Mouse (Mus musculus) lung, embryonic 15.5 days (tissue): ENCODE results near the gene Flywch1. TPM values are rescaled to one million over a fixed set of nuclear protein-coding genes. Genes with fewer than 3 reads are reported as not detected.

Source experiments
- ATAC-seq: fragments of 200-750 bp; cut with Nextera tagmentation; 2 replicates; pipeline ENCODE4 v1.8.0; 2017; ENCODE audit warnings: moderate number of reproducible peaks, borderline replicate concordance; ENCODE audit not compliant: low FRiP score, low TSS enrichment; ENCODE audit errors: extremely low read depth
- H3K27ac ChIP-seq: fragments of 300-500 bp; sonication (generic); 2 replicates; pipeline ENCODE4 v1.5.1; 2015; ENCODE audit warnings: moderate library complexity, mild to moderate bottlenecking, inconsistent platforms
- H3K27me3 ChIP-seq: fragments of 300-500 bp; sonication (generic); 2 replicates; pipeline ENCODE4 v1.6.1; 2015; ENCODE audit warnings: inconsistent platforms
- H3K36me3 ChIP-seq: fragments of 300-500 bp; sonication (generic); 2 replicates; pipeline ENCODE4 v1.6.1; 2015; ENCODE audit warnings: inconsistent platforms
- H3K4me1 ChIP-seq: fragments of 300-500 bp; sonication (generic); 2 replicates; pipeline ENCODE4 v1.6.1; 2015; ENCODE audit warnings: inconsistent platforms
- H3K4me2 ChIP-seq: fragments of 300-500 bp; sonication (generic); 2 replicates; pipeline ENCODE4 v1.6.1; 2015; ENCODE audit warnings: inconsistent platforms, mild to moderate bottlenecking, moderate library complexity
- H3K4me3 ChIP-seq: fragments of 300-500 bp; sonication (generic); 2 replicates; pipeline ENCODE4 v1.5.1; 2015; ENCODE audit warnings: mild to moderate bottlenecking, inconsistent platforms
- H3K9ac ChIP-seq: fragments of 300-500 bp; sonication (generic); 2 replicates; pipeline ENCODE4 v1.6.1; 2015; ENCODE audit warnings: inconsistent platforms
- H3K9me3 ChIP-seq: fragments of 300-500 bp; sonication (generic); 2 replicates; pipeline ENCODE4 v1.6.1; 2016; ENCODE audit warnings: inconsistent platforms
- WGBS: fragments of 180-500 bp; shearing (Covaris S2); methylation state at CpG from one replicate; pipeline ENCODE4 v1.1.7; 2015; 5-methylcytosine and 5-hydroxymethylcytosine counted together
- polyA plus RNA-seq: library from polyadenylated mRNA; unstranded; fragments of >200 nt; fragmentation: Nextera tagmentation; extraction: Ambion mirVana; gene quantifications from 2 replicates; pipeline ENCODE4 v1.2.1, GENCODE M21; 2015

The Flywch1 gene
- polyA plus RNA-seq, 1 experiment from 2014 or later, result 70.5 TPM

GRCm38 (mm10) chr17:23725477-23725876, 45.9 kb downstream of the Flywch1 start:
- H3K27ac ChIP-seq, result peak overlapping the region; percentile 77
- no peak for ATAC-seq
- 0 out of 2 replicates have a peak overlapping the region, but pooled peaks have one; percentile 46 for H3K9ac ChIP-seq
- 45% methylated on average over 4 of the region's 4 CpGs for WGBS
- H3K4me1 ChIP-seq, result peaks cover 19% of the 10 kb centered on the region
- H3K9me3 ChIP-seq, result no peaks in the 10 kb centered on the region
- H3K4me3 ChIP-seq, result peak overlapping the region; percentile 97
- no peaks in the 10 kb centered on the region for H3K27me3 ChIP-seq
- H3K36me3 ChIP-seq, result no peaks in the 10 kb centered on the region
- peak overlapping the region; percentile 71 for H3K4me2 ChIP-seq

- Histone ChIP-seq H3K9me3 (no peaks in the 10 kb centered on the region), H3K4me1 (peaks cover 15% of the 10 kb centered on the region)
- 37% methylated on average over 7 of the region's 7 CpGs for WGBS
These were observed 48.9 kb downstream of the Flywch1 start, which contains the start of gene 1520401A03Rik for GRCm38 (mm10) chr17:23722376-23723125. TSS of gene 1520401A03Rik (minus strand) at chr17:23722783.

GRCm38 (mm10) chr17:23721886-23722285, 49.5 kb downstream of the Flywch1 start:
- Histone ChIP-seq H3K4me2 (no peak overlapping the region), H3K9ac (no peak overlapping the region), H3K9me3 (no peaks in the 10 kb centered on the region), H3K27me3 (no peaks in the 10 kb centered on the region), H3K36me3 (no peaks in the 10 kb centered on the region), H3K4me3 (no peak overlapping the region), H3K27ac (no peak overlapping the region), H3K4me1 (peaks cover 8% of the 10 kb centered on the region)
- no peak for ATAC-seq
- WGBS, result 81% methylated on average over 2 of the region's 2 CpGs

More at GRCm38 (mm10) chr17:23722376-23723125, 48.9 kb downstream of the Flywch1 start, which contains the start of gene 1520401A03Rik:
- H3K4me3 ChIP-seq, result no peak within 1 kb of the TSS
- no peak within 1 kb of the TSS for H3K4me2 ChIP-seq
- no peak within 1 kb of the TSS for H3K27ac ChIP-seq
- no peaks in the 10 kb centered on the region for H3K27me3 ChIP-seq
- H3K36me3 ChIP-seq, result no peaks in the 10 kb centered on the region
- ATAC-seq, result no peak
- H3K9ac ChIP-seq, result no peak within 1 kb of the TSS

GRCm38 (mm10) chr17:23719455-23719854, 51.9 kb downstream of the Flywch1 start:
- Histone ChIP-seq H3K27me3 (no peaks in the 10 kb centered on the region), H3K36me3 (no peaks in the 10 kb centered on the region), H3K9ac (no peak overlapping the region), H3K27ac (no peak overlapping the region), H3K9me3 (no peaks in the 10 kb centered on the region), H3K4me3 (no peak overlapping the region), H3K4me2 (no peak overlapping the region), H3K4me1 (no peaks in the 10 kb centered on the region)
- ATAC-seq, result no peak
- 14% methylated on average over 1 of the region's 1 CpGs for WGBS

GRCm38 (mm10) chr17:23717003-23717402, 54.4 kb downstream of the Flywch1 start:
- ATAC-seq, result 0 out of 2 replicates have a peak, but pooled peaks have one; percentile 7
- 53% methylated on average over 2 of the region's 2 CpGs for WGBS
- H3K4me1 ChIP-seq, result no peaks in the 10 kb centered on the region

GRCm38 (mm10) chr17:23706212-23706611, 65.2 kb downstream of the Flywch1 start:
- Histone ChIP-seq H3K9me3 (no peaks in the 10 kb centered on the region), H3K27ac (no peak overlapping the region), H3K36me3 (no peaks in the 10 kb centered on the region), H3K9ac (no peak overlapping the region), H3K27me3 (peaks cover under 1% of the 10 kb centered on the region; the same call in 1 of the 2 replicates), H3K4me2 (no peak overlapping the region), H3K4me3 (no peak overlapping the region), H3K4me1 (no peaks in the 10 kb centered on the region)
- 2% methylated on average over 3 of the region's 3 CpGs for WGBS
- ATAC-seq, result no peak

More at GRCm38 (mm10) chr17:23717003-23717402, 54.4 kb downstream of the Flywch1 start:
- no peak overlapping the region for H3K4me3 ChIP-seq
- no peak overlapping the region for H3K9ac ChIP-seq
- H3K4me2 ChIP-seq, result no peak overlapping the region
- H3K27ac ChIP-seq, result no peak overlapping the region
- no peaks in the 10 kb centered on the region for H3K36me3 ChIP-seq
- H3K27me3 ChIP-seq, result no peaks in the 10 kb centered on the region
- no peaks in the 10 kb centered on the region for H3K9me3 ChIP-seq

GRCm38 (mm10) chr17:23705525-23706104, 65.8 kb downstream of the Flywch1 start:
- Histone ChIP-seq H3K27ac (no peak overlapping the region), H3K36me3 (no peaks in the 10 kb centered on the region), H3K4me1 (no peaks in the 10 kb centered on the region), H3K9ac (no peak overlapping the region), H3K9me3 (no peaks in the 10 kb centered on the region), H3K4me2 (no peak overlapping the region), H3K27me3 (peaks cover 6% of the 10 kb centered on the region; the same call in 1 of the 2 replicates), H3K4me3 (no peak overlapping the region)
- WGBS, result 77% methylated on average over 7 of the region's 7 CpGs
- ATAC-seq, result no peak

GRCm38 (mm10) chr17:23704741-23705140, 66.7 kb downstream of the Flywch1 start:
- 39% methylated on average over 7 of the region's 7 CpGs for WGBS
- Histone ChIP-seq H3K4me1 (0 out of 2 replicates have a peak, but pooled peaks cover 2% of the 10 kb centered on the region), H3K27ac (no peak overlapping the region), H3K4me2 (no peak overlapping the region), H3K27me3 (peaks cover 12% of the 10 kb centered on the region), H3K36me3 (no peaks in the 10 kb centered on the region), H3K9me3 (no peaks in the 10 kb centered on the region), H3K4me3 (no peak overlapping the region), H3K9ac (no peak overlapping the region)
- ATAC-seq, result no peak

GRCm38 (mm10) chr17:23703301-23703700, 68.1 kb downstream of the Flywch1 start:
- H3K9me3 ChIP-seq, result no peaks in the 10 kb centered on the region
- H3K9ac ChIP-seq, result no peak overlapping the region
- H3K4me3 ChIP-seq, result no peak overlapping the region
- H3K4me2 ChIP-seq, result no peak overlapping the region
- H3K27ac ChIP-seq, result no peak overlapping the region
- 81% methylated on average over 9 of the region's 9 CpGs for WGBS
- H3K36me3 ChIP-seq, result no peaks in the 10 kb centered on the region
- no peak for ATAC-seq
- H3K27me3 ChIP-seq, result peaks cover 26% of the 10 kb centered on the region
- H3K4me1 ChIP-seq, result peaks cover 12% of the 10 kb centered on the region

Other genes with a start within 250 kb of the Flywch1 start
- 20.9 and 21.5 TPM in 2 replicates for gene Zfp213, start 207.4 kb downstream of the Flywch1 start, polyA plus RNA-seq
- 15.0 and 15.3 TPM in 2 replicates for gene Zfp13, start 172.1 kb downstream of the Flywch1 start, polyA plus RNA-seq
- gene Zscan10, start 170.7 kb downstream of the Flywch1 start, polyA plus RNA-seq, result 0.18 and 0.40 TPM in 2 replicates
- gene Mmp25, start 126.3 kb downstream of the Flywch1 start, polyA plus RNA-seq, result 0.41 and 0.53 TPM in 2 replicates
- gene Bicdl2, start 111.1 kb downstream of the Flywch1 start, polyA plus RNA-seq, result 3.5 and 4.0 TPM in 2 replicates
- 59.5 and 64.5 TPM in 2 replicates for gene Hcfc1r1, start 98.0 kb downstream of the Flywch1 start, polyA plus RNA-seq
- gene Thoc6, start 97.7 kb downstream of the Flywch1 start, polyA plus RNA-seq, result 48.3 and 49.1 TPM in 2 replicates
- 26.8 and 28.5 TPM in 2 replicates for gene Tnfrsf12a, start 94.1 kb downstream of the Flywch1 start, polyA plus RNA-seq
- gene Cldn6, start 92.4 kb downstream of the Flywch1 start, polyA plus RNA-seq, result 237 and 246 TPM in 2 replicates
- 4.4 and 4.8 TPM in 2 replicates for gene Cldn9, start 87.6 kb downstream of the Flywch1 start, polyA plus RNA-seq
- 0.09 and 0.28 TPM in 2 replicates for gene 1520401A03Rik, start 48.8 kb downstream of the Flywch1 start, polyA plus RNA-seq
- 61.7 and 68.6 TPM in 2 replicates for gene Pkmyt1, start 45.3 kb downstream of the Flywch1 start, polyA plus RNA-seq
- gene Paqr4, start 30.7 kb downstream of the Flywch1 start, polyA plus RNA-seq, result 43.9 and 46.7 TPM in 2 replicates
- 0.38 and 1.1 TPM in 2 replicates for gene Kremen2, start 25.8 kb downstream of the Flywch1 start, polyA plus RNA-seq
- 28.4 and 29.1 TPM in 2 replicates for gene Flywch2, start 14.5 kb upstream of the Flywch1 start, polyA plus RNA-seq
- gene Srrm2, start 18.9 kb upstream of the Flywch1 start, polyA plus RNA-seq, result 416 and 431 TPM in 2 replicates
- 927 and 1,006 TPM in 2 replicates for gene Elob, start 57.5 kb upstream of the Flywch1 start, polyA plus RNA-seq
- gene Prss33, start 64.5 kb upstream of the Flywch1 start, polyA plus RNA-seq, result 0.12 TPM in 1 of 2 replicates, not detected in the other
- gene Prss32, start 72.3 kb upstream of the Flywch1 start, polyA plus RNA-seq, result not detected in 2 replicates
- gene Prss41, start 72.6 kb upstream of the Flywch1 start, polyA plus RNA-seq, result 1.1 and 1.3 TPM in 2 replicates
- not detected in 2 replicates for gene Prss21, start 96.5 kb upstream of the Flywch1 start, polyA plus RNA-seq
- 0.71 TPM in 1 of 2 replicates, not detected in the other for gene Dcpp1, start 109.3 kb upstream of the Flywch1 start, polyA plus RNA-seq
- gene Dcpp2, start 109.3 kb upstream of the Flywch1 start, polyA plus RNA-seq, result not detected in 2 replicates
- gene Dcpp3, start 145.9 kb upstream of the Flywch1 start, polyA plus RNA-seq, result 1.8 and 2.0 TPM in 2 replicates
- gene Sbp, start 170.1 kb upstream of the Flywch1 start, polyA plus RNA-seq, result not detected in 2 replicates
- gene Sbpl, start 183.7 kb upstream of the Flywch1 start, polyA plus RNA-seq, result not detected in 2 replicates
- 0.10 and 0.20 TPM in 2 replicates for gene Prss30, start 209.0 kb upstream of the Flywch1 start, polyA plus RNA-seq
- 1.4 and 1.6 TPM in 2 replicates for gene Prss22, start 226.5 kb upstream of the Flywch1 start, polyA plus RNA-seq